Mouse (Mus musculus) gastrocnemius, postnatal 36 days (tissue): ENCODE measurements around the gene Rps17. TPM values are rescaled to one million over a fixed set of nuclear protein-coding genes. Genes with fewer than 3 reads are reported as not detected.
A peak's percentile ranks its signal among the peaks of the same experiment; 100 is the strongest.

Experiments used
- DNase-seq, 2 experiments: peaks; one replicate each; pipeline ENCODE4 v3.0.0; 2022
- intact Hi-C: fragments of 180-260 bp; cut with DNase I; formaldehyde crosslinking; loops from one replicate; pipeline ENCODE4 v1.15.1; 2025
- long read RNA-seq, 2 experiments: library from polyadenylated mRNA; stranded (forward); transcript quantifications; one replicate each; pipeline ENCODE4 v2.0.0; 2021
- total RNA-seq, 2 experiments: library from RNA; stranded (reverse); gene quantifications; 2 replicates each; pipeline ENCODE4 v1.2.3; 2021

Rps17 gene
- total RNA-seq: 100 to 1,000 TPM; 615 to 766 TPM
- long read RNA-seq, experiment 1, transcript Rps17-203 (4 exons, 660 nt): minor isoform, 54 of 458 reads
- long read RNA-seq, experiment 1, transcript Rps17-201 (5 exons, 494 nt): major isoform, 396 of 458 reads
- long read RNA-seq, experiment 1, transcript Rps17-202 (3 exons, 405 nt): minor isoform, 5 of 458 reads
- long read RNA-seq, experiment 1, partial matches to known transcripts: 2 of 458 reads
- long read RNA-seq, experiment 1, other reads (novel, unspliced or antisense): 1 of 458 reads
- long read RNA-seq, experiment 2, transcript Rps17-201 (5 exons, 494 nt): major isoform, 485 of 560 reads
- long read RNA-seq, experiment 2, transcript Rps17-203 (4 exons, 660 nt): minor isoform, 65 of 560 reads
- long read RNA-seq, experiment 2, transcript Rps17-202 (3 exons, 405 nt): minor isoform, 6 of 560 reads
- long read RNA-seq, experiment 2, partial matches to known transcripts: 2 of 560 reads
- long read RNA-seq, experiment 2, other reads (novel, unspliced or antisense): 2 of 560 reads

DNA sequence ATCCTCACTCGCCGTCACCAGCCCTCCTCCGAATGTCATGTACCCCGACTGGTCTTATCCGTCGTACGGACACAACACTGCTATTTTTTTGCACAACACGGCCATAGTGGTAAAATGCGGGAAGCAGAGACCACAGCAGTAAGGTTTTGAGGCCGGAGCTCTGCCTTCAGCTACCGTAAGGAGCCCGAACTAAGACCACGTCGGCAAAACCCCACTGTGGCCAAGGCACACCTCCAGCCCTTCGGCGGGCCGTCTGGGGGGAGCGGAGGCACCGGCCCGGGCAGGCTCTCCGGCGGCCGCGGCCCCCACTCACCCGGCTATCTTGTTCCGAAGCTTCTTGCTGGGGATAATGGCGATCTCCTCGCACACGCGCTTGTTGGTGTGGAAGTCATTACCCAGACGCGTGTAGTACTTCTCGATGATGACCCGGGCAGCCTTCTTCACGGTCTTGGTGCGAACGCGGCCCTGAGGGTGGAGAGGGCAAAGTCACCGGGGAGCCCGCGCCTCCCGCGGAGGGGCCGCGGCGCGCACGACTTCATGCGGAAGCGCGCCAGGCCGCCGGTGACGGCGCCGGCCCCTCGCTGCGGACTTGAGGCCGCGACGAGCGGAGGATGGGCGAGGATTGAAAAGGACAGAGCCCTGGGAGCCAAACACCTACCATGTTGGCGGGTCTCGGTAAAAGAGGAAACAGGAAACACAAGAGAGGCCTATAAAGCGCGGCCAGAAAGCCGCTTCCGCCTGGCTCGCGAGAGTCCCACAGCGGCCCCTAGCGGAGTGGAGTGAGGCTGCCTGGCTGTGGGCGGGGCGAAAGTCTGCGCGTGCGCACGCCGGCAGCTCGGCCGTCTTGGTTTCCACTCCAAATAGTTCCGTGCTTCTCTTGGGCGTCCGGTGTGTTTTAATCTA, at the start of gene Rps17:
Rps17 (minus strand) TSS at position 711 of the 903 bp plus-strand sequence.
- DNase-seq: peak; percentile 93 to 99
- intact Hi-C loops: loop anchor here (2.0 kb wide), 1 partner anchor 136 kb away; no protein-coding TSS in a partner anchor

DNA sequence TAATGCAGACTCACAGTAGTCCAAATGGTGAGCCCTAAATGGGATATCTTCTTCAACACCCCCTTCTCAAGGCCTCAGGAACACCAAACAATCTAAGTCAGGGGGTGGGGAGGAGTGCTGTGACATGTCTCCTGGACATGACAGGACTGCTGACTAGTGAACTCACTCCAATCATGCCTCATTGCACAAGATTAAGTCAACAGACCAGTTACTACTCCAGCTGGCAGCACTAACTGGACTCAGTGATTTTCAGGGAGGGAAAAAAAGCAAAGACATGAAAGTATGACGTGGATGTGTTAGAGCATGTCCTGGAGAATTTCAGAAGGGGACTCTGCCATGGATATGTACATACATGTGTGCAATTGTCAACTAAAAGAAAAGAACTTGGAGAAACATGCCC, 34.3 kb upstream of the Rps17 start:
- no peak for DNase-seq
- intact Hi-C loops: no loop called here

DNA sequence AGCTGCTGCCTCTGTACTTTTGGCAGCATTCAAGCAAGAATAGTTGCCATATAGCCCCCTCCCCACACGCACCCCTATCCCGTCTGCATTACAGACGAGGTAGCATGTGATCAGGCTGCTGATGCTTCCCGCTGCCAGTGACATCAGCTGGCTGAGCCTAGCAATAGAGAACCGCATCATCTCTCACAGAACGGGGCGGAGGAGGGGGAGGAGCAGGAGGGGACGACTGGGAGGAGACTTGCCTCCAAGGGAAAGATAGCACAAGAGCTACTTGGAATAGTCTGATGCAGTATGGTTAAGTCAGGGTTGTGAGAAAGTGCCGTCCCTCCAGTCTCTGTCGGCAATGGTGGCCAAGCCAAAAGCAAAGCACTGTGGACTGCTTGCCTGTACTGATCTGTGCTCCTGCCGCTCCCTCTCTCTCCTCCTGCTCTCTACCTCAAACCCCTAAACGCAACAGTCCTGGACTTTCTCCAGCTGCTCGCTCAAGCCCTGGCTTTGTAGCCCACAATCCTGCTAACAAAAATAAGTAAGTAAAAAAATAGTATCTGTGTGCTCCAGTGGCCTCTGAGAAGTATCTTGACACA, 27.4 kb upstream of the Rps17 start:
- peak in 1 of 2 experiments; percentile 23 for DNase-seq
- intact Hi-C loops: no loop called here

DNA sequence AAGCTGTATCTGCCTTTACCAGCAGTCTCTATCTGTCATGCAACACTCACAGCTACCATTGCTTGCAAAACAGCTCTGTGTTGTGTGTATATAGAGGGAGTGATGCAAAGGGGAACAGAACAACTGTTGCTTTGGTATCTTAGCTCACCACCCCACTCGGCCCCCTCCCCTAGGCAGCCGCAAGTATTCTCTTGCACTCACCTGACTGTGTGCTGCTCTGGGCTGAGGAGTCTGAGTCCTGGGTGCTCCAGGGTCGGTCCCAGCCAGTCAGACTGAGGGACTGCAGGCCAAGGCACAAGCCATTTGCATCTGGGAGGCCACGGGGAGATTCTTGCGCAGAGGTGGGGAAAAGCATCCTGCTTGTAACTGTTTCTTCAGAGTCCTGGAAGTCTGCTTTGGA, 26.8 kb upstream of the Rps17 start:
- intact Hi-C loops: no loop called here
- no peak for DNase-seq

DNA sequence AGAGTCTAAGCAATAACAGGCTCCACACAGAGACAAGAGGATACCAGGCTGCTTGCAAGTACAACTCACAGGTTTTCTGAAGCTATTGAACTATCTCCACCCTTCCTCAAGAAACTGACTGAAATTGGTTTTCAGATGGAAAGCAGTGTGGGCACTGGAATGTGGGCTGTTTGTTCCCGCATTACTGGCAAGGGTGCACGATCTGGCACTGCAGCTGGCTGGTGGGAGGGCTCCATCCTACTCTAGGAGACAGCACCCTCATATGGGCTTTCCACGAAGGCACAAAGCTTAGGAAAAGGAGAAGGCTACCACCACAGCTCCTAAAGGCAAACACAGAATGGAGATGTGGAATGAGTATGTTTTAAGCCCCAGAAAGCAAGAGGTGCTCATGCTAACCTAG, 24.7 kb upstream of the Rps17 start:
- intact Hi-C loops: no loop called here
- DNase-seq: no peak

DNA sequence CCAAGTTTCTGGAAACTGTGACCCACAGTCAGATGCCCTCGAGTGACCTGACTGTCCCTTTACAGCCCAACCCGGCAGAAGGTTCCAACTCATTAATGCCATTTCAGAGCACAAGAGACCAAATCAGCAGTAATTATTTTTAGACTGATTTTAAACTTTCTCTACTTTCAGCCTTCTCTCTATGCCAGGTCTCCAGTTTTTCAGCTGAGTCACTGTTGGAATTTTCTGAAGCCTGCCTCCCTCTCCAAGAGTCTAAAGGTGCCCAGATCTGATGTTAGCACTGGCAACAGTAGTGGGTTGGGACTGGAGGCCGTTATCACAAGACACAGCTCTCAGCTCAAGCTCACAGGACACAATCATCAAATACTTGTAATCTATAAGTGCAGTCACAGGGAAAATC, 22.9 kb upstream of the Rps17 start:
- no peak for DNase-seq
- intact Hi-C loops: no loop called here

DNA sequence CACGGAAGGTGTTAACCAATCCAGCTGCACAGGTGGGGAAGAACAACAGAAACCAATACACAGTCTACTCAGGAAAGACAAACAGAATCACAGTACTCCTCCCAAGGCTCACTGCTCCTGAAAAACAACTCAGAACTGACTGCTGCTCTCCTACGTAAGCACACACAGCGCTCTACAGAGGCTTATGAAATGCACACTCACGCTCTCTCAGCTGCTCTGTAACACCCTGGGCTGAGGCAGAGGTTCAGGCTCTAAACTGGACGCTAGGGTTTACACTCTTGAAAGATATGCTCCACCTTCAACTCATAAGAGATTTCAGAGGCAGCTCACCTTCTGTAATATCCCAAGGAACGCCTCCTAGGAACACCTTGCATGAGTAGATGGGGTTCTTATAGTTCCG, 11.9 kb upstream of the Rps17 start:
- DNase-seq: no peak
- intact Hi-C loops: loop anchor here (5.0 kb wide), 1 partner anchor 95 kb away; no protein-coding TSS in a partner anchor

DNA sequence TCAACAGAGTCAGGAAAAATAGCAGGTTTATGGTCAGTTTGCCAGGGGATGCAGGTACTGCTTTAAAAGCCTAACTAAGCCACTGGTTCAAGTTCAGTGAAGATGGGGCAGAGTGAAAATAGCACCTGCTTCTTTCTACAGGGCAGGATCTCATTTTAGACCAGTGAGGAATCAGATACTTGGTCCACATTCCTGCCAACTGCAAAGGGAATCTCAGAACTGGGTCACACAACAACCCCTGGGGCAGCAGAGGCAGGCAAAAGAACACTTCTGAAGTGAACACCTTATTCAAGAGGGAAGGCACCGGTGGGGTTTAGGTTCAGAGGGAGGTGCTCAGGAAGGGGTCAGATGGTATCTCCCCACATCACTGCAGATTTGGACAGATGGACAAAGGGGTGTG, 11.3 kb upstream of the Rps17 start:
- intact Hi-C loops: loop anchor here (5.0 kb wide), 1 partner anchor 96 kb away; no protein-coding TSS in a partner anchor

DNA sequence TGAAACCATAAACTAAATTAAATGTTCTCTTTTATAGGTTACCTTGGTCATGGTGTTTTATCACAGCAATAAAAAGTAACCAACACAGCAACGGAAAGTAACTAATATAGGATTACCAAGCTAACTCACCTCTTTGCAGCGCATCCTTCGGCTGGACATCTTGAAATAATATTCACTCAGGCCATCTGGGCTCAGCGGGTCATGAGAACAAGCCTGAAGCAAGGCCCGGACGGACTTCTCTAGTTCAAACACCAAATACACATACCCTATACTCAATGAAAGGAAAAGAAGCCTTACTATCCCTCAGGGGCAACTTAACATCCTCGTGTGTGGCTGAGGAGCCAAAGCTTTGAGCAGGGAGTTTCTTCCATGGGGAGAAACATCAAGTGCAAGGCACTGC, 10.7 kb upstream of the Rps17 start:
- no peak for DNase-seq
- intact Hi-C loops: loop anchor here (5.0 kb wide), 1 partner anchor 97 kb away; no protein-coding TSS in a partner anchor

More for the DNA sequence above, 11.3 kb upstream of the Rps17 start:
- no peak for DNase-seq

DNA sequence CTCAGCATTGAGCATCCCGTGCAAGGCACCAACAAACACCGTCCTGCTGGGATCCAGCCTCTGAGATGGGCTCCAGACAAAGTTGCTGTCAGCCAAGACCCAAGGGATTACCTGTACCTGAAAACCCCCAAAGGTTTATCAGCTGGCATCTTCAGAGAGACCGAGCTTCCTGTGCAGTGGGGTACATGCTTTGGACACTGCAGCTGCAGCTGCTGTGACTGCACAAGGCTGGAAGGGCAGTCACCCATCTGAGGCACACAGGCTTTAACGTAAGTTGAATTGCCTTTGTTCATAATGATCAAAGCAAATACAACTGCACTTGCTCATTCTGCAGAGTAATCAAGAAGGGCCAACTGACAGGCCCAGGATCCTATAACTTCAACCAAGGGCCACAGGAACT, 6.8 kb upstream of the Rps17 start:
- DNase-seq: no peak
- intact Hi-C loops: no loop called here

DNA sequence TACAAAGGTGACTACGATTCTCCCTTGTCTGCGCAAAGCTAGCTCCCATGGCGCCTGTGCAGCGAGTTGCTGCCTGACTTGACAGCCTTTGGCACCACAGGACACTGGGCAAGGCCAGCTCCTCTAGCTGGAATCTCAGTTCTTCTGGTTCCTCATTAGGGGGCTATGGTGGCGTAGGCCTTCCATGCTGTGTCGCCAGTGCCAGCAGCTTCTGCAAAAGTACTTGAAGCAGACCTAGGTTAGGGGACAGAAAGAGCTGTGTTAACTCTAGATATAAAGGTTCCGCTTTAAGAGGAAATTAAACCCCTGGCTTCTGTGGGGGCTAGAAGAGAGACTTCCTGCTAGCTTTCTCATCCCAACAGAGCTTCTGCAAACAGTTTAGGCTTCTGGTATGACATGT, 3.2 kb upstream of the Rps17 start:
- intact Hi-C loops: no loop called here
- no peak for DNase-seq

DNA sequence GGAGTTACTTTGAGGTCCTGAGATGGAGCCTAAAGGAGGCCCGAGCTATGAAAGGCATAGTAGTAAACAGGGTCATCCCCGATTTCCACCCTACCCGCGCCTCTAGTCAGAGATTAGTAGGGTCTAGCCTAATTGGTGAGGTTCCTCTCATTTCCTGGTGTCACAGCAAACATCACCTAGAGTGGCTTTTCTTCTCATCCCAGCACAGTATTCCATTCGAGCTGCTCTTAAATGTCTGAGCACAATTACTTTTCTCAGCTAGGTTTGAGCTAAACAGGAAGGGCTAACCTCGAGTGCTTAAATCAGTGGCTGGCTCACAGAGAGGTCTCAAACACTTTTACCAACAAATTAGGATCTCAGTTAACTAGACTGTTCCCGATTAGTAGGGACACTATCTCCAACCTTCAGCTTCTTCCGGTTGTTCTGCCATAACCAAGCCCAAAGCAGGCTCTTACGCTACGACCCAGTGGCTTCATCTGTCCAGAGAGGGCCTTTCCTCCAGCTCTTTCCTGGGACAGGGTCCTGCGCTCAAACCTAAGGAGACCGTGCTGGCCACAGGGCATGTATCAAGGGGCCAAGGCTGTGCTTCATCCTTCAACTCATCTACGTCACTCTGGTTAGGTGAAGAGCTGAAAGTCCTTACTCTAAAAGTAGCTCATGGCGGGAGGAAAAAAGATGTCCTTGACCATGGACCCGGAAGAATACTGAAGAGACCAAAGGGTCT, 555 bp upstream of the Rps17 start:
- no peak for DNase-seq
- intact Hi-C loops: loop anchor here (2.0 kb wide), 1 partner anchor 137 kb away; no protein-coding TSS in a partner anchor

DNA sequence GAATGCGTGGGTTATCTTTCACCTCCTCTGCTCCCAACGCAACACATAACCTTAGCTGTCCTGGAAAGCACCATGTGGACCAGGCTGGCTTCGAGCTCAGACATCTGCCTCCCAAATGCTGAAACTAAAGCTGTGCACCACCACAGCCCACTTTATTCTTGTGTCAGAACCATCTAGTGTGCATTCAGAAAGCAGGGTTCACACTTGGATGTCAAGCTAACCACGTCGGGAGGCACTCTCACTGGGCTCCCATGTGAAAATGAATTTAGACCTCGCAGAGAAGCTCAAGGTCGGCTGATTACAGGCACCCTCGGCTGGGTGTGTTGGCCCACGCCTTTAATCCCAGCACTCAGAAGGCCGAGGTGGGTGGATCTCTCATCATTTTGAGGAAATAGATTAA, 1.2 kb downstream of the Rps17 start:
- no peak for DNase-seq
- intact Hi-C loops: loop anchor here (2.0 kb wide), 1 partner anchor 135 kb away; no protein-coding TSS in a partner anchor

DNA sequence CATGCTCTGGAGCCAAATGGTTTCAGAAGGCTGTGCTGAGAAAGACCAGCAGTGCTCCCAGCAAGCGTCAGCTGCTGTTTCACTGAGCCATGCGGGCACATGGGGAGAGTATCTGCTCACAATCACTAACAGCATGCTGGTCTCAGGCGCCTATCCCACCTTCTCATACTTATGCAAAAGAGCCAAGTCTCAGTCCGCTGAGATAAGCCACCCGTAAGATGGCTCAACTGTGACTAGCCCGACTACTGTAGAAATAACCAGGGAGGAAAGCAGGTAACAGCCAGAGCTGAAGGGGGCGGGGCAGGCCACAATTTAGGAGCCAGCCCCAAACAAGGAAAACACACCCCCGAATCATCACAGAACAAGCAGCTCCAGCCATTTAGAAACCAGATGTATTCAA, 1.7 kb downstream of the Rps17 start:
- intact Hi-C loops: no loop called here
- no peak for DNase-seq

DNA sequence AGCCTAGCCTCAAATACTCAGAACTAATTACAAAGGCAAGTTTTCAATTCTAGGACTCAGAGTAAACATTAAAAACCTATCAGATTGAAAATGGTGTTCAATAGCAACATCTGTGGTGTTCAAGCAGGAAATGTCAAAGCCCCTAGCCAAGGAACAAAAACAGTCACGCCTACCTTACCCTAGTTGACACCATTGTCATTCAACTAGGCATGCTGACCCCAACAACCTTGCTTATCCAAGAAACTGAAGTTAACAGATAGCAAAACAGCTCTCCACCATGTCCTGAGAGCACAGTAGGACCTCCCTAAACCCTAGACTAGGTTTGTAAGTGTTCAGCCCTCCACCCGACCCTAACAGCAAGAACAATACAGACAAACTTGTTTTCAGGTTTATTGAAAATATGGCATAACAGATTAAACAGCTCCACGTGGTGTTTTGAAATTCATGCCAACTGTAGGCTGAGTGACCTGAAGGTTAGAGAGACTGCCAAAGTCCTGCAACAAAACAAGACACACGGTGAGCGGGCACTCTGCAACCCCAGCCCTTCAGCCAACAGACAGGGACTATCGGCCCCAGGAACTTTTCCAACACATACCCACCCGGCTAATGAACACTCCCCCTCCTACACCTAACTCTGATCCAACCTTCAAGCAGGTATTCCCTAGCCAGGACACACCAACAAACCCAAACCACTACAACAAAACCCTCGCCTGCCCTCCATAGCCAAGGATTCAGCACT, 2.5 kb downstream of the Rps17 start:
- intact Hi-C loops: no loop called here
- no peak for DNase-seq

DNA sequence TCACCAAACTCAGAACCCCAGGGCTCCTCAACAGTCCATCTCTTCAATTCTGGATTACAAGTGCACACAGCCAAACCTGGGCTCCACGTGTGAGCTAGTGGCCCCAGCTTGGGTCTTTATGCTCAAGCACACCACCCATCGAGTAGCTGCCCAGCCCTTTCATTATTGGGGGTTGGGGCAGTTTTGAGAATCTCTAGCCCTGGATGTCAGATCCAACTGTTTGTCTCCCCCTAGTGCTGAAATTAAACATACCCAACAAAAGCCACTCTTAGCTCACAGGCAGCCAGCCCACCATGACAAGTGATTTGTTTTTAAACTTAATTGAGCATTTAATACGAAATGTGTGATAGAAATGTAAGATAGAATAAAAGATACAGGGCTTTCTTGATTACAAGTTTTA, 3.5 kb downstream of the Rps17 start:
- intact Hi-C loops: loop anchor here (2.0 kb wide), 1 partner anchor 179 kb away; no protein-coding TSS in a partner anchor
- DNase-seq: no peak

DNA sequence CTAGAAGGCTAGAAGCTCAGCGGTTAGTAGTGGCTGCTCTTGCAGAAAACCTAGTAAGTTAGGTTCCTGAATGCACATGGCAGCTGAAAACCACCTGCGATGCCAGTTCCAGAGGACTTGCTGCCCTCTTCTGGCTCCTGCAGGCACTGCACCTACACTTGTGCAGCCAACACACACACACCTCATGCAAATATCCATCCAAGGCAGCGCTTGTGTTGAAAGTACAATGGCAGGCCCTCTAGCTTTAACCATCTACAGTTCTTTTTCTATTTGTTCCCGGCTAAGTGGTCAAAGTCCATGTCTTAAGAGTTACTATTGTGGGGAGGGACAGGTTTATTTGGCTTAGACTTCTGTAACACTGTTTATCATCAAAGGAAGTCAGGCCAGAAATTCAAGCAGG, 5.3 kb downstream of the Rps17 start:
- intact Hi-C loops: loop anchor here (2.0 kb wide), 1 partner anchor 177 kb away; no protein-coding TSS in a partner anchor
- DNase-seq: no peak

DNA sequence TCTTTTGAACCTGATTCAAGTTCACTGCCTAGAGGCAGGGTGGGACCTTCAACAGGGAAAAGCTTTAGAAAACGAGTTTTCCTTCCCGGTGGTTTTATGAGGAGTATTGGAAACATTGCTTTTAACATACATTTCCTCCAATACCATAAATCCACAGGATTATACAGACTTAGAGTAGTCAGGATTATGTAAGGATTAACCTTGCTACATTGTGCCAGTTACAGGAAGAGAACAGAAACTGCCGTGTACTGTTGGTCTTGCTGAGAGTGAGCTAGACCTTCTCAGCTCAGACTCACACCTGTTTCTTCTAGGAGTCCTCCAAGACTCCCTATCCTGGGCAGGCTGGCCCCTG, 6.6 kb downstream of the Rps17 start:
- intact Hi-C loops: no loop called here
- no peak for DNase-seq
